Mouse (Mus musculus) right cerebral cortex, postnatal 14 days (tissue): ENCODE measurements around the gene Hcar2.

ENCODE experiments used
- DNase-seq: peaks from one replicate; pipeline ENCODE4 v3.0.0; 2022

The Hcar2 gene

DNA sequence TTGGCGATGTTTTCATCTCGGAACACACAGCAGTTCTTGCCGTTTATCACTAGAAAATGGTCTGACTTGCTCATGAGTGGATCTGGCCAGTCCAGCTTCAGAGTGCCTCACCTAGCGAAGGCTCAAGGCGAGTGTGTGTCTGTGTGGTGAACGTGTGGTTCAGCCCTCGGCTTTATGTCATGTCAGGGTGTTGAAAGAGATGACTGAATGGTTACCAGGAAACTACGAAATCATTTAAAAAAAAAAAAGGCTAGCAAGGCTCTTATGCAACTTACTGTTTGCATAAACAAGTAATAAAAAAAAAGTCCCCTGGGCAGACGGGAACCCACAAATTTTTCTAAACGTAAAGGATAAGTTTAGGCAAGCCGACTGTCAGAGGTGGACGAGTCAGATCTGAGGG lies at the start of gene Hcar2:
TSS of gene Hcar2 (minus strand) at position 135 of the 400 bp plus-strand sequence.
- DNase-seq, result no peak

GRCm38 (mm10) chr5:123914852-123915251 lies 49.6 kb upstream of the Hcar2 start:
- DNase-seq, result no peak

DNA sequence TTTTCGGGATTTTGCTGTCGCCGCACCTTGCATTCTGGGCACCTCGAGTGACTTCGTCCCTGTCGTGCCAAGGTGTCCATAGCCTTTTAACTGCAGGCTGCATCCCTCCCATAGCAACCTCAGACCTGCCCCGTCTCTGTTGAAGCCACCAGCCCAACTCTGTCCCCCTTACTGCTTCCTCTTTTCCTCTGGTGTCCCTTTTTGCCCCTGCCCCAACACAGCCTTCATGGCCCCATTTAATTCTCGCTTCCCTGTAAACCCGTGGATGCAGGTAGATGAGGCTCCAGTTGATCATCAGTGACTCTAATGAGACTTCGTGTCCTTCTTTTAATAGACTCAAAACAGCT lies 42.3 kb upstream of the Hcar2 start:
- no peak for DNase-seq

- peak; percentile 100 for DNase-seq
These were observed 41.8 kb upstream of the Hcar2 start, which contains the start of gene Denr for GRCm38 (mm10) chr5:123906976-123907630. Gene Denr (plus strand): TSS chr5:123907175.

DNA sequence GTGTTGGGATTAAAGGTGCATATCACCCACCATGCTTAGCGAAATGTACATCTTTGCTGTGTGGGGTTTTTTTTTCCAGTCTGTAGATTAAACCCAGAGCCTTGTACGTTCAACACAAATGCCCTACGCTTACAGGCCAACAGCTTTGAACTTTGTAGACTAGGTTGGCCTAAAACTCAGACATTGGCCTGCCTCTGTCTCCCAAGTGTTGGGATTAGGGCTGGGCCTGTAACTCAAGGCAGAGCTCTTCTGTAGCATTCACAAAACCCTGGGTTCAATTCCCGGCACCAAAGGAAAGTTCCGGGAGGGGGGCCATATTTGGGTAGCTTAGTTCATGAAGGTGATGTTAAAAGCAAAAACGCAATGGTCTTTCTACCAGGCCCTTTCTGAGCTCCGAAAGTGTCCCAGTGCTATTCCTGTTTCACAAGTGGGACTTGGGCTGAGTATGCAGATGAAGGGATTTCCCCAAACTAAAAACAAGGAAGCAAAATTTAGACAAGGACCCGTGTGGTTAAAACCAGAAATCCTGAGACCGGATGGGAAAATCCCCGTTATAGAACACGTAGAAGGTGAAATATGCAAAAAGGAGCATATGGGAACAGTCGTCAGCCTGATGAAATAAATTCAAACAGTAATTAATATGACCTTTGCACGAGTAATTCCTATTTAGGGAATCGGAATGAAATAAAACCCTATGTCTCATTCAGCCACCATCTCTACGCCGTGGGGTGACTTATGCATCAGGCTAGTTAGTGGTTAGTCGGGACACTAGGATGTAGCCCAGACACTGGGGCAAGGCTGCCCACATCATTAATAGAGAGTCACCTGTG lies 41.1 kb upstream of the Hcar2 start:
- no peak for DNase-seq

DNA sequence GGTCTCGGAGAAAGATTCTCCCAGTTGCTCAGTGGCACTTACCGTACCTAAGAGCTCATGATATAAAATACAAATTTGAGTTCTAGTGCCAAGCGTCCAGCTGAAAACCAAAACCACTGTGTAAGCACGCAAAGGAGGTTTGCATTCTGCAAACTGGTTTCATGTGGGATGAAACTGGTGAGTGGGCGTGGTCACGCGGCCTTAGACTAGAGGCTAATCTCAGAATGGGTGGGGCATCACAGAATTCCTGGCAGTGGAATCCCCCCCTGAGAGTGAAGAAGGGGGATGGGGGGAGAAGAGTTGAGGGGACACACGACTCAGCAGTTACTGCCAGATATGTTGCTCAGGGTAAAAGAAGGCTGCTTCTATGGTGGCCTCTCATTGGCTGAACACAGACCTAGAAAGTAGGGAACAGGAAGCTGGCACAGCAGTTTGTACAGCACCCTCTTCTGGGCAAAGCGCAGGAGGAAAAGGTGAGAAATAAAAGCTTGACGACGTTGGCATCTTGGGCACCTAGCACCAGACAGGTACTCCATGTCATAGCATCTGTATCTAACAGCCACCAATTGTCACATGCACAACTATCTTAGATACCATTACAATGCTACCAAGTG lies 38.9 kb upstream of the Hcar2 start:
- DNase-seq, result no peak

DNA sequence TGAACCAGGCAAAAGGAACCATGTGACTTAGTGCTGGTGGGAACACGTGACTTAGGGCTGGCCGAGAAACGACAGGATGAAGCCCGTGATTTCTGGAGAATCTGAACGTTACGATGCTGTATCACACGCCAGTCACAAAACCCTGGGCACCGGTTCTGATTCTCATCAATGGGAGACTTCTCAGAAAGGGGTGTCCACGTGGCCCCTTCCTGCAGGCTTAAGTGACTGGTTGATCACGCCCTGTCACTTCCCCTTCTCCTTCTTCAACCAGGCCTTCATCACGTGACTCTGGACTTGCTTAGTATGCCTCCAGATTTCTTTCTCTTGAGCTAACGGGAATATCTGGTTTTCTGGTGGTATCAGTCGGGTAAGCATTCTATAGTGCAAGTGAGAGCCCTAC lies 32.1 kb upstream of the Hcar2 start:
- no peak for DNase-seq

- no peak for DNase-seq
These were observed 31.1 kb upstream of the Hcar2 start for GRCm38 (mm10) chr5:123896395-123896794.

- no peak for DNase-seq
These were observed 28.2 kb upstream of the Hcar2 start for GRCm38 (mm10) chr5:123893520-123893919.

DNA sequence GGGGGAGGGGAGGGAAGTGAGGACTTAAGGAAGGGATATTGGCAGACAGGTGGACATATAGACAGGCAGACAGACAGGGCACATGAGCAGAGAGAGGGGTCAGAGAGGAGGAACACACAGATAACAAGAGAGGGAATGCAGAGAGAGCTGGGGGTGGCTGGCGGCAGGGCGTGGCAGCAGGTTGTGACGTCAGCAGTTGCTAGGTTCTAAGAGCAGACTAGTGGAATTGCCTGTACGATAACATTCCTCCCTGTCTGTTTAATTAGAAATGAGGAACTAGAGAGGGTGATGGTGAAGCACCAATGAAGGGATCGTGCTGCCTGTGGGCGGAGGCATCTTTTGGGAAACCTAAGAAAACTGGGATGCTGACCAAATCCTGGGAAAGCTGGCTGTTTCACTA lies 26.4 kb upstream of the Hcar2 start:
- DNase-seq, result peak; percentile 57

GRCm38 (mm10) chr5:123890987-123891386 lies 25.7 kb upstream of the Hcar2 start:
- DNase-seq, result no peak

DNA sequence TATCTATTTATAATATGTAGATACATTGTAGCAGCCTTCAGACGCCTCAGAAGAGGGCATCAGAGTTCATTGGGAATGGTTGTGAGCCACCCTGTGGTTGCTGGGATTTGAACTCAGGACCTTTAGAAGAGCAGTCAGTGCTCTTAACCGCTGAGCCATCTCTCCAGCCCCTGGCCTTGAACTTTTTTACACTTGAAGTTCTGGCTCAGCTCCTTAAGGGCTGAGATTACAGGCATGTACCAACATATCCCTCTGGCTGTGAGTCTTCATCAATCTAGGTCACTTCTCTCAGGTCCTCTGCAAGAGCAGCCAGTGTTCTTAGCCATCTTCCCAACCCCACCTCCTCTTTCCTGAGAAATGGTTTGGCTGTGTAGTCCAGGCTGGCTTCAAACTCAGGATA lies 25.0 kb upstream of the Hcar2 start:
- no peak for DNase-seq

GRCm38 (mm10) chr5:123886365-123886764 lies 21.1 kb upstream of the Hcar2 start:
- no peak for DNase-seq

DNA sequence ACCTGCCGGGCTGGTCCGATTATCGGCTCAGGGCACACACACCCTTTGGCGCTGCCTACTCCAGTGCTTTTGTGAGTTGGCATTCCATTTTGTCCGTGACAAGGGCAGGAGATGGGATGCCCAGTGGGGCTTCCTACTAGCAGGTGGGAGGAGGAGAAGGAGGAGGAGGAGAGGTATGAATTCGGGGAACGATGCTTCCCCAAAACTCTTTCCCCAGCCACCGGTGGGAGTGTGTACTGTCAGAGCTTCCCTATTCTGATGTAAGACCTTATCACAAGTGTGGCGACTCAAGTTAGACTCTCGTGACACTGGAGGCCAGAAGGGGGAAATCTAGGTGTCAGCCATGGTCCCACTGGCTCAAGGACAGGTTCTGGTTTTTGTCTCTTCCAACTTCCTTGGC lies 19.0 kb upstream of the Hcar2 start:
- no peak for DNase-seq

GRCm38 (mm10) chr5:123883891-123884290 lies 18.6 kb upstream of the Hcar2 start:
- DNase-seq, result no peak

- no peak for DNase-seq
These were observed 15.5 kb upstream of the Hcar2 start for GRCm38 (mm10) chr5:123880778-123881177.

GRCm38 (mm10) chr5:123879928-123880327 lies 14.6 kb upstream of the Hcar2 start, which contains the start of gene Hcar1:
Gene Hcar1 (minus strand): TSS chr5:123880020.
- DNase-seq, result no peak

DNA sequence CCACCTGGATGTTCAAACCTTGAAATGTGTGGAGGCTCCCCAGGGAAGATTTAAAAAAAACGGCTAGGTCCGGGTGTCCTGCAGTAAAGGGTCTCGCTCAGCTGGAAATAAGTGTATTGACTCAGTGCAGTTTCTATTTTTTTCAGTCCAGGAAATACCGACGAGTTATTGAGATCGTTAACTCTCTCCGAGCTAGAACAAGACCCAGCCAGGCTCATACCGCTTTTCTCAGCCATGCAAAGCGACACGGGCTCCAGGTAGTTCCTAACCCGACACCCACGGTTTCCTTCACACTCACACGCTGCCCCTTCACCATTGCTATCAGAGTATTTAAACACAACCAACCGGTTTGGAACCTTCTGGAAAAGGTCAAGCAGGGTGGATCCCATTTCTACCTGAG lies 12.8 kb upstream of the Hcar2 start:
- DNase-seq, result no peak

- no peak for DNase-seq
These were observed 8.9 kb upstream of the Hcar2 start for GRCm38 (mm10) chr5:123874177-123874576.

- DNase-seq, result no peak
These were observed 4.3 kb upstream of the Hcar2 start for GRCm38 (mm10) chr5:123869615-123870014.

DNA sequence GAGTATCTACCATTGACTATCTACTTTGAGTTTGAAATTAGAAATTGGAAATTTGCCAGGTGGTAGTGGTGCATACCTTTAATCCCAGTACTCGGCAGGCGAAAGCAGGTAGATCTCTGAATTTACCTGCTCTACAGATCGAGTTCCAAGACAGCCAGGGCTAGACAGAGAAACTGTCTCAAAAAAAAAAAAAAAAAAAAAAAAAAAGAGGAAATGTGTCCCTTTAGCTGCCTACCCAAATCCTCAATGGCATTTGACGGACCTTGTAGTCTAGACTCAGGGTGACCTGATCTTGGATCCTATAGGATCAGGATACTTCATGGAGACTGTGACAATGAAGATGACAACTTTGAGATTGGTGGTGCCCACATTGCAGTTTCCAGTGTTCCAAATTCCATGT lies 1.2 kb upstream of the Hcar2 start:
- no peak for DNase-seq

DNA sequence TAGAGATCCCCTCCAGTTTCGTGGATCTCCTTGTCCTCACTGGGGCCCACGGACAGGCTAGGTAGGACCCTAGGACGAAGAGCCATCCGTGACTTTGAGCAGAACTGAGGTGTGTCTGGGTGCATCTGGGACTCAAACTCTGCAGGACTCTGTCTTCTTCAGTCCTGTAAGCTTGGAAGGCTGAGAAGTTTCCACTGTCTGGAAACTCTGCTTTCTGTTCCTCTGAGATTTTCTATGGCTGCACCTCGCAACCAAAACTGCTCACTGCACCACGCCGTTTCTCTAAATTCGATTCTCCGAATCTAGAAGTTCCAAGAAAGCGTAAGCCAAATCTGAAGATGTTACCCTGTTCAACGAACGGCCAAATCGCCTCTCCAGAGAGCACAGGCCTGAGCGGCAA lies 1.4 kb downstream of the Hcar2 start:
- DNase-seq, result no peak

GRCm38 (mm10) chr5:123862374-123863350 lies 2.6 kb downstream of the Hcar2 start:
- DNase-seq, result no peak
